Mouse (Mus musculus): Measurements from ENCODE around the gene Sod1. TPM values are rescaled to one million over a fixed set of nuclear protein-coding genes. Genes with fewer than 3 reads are reported as not detected.

The Sod1 gene
- polyA plus RNA-seq, 1 experiment from 2014 or later, result 1,235 TPM

- WGBS, result 31% methylated on average over 1 of the region's 1 CpGs
- H3K4me2 ChIP-seq (replicated peaks; ENCODE audit: low read depth, low read length), result no peak overlapping the region
- H3K4me3 ChIP-seq (ENCODE audit: low read depth, low read length), result no peak overlapping the region
- H3K9ac ChIP-seq (replicated peaks; ENCODE audit: low read depth, low read length), result no peak overlapping the region
- ATAC-seq (ENCODE audit: insufficient number of reproducible peaks, insufficient read depth, low FRiP score, low read depth), result no peak
- H3K36me3 ChIP-seq (ENCODE audit: control insufficient read depth, insufficient read depth, low read length), result peaks cover 3% of the 10 kb centered on the region; the same call in 1 of the 2 replicates
- H3K4me1 ChIP-seq (ENCODE audit: control insufficient read depth, insufficient read depth, low read length), result peaks cover 3% of the 10 kb centered on the region; the same call in 1 of the 2 replicates
- no peaks in the 10 kb centered on the region for H3K9me3 ChIP-seq (ENCODE audit: control insufficient read depth, low read depth, low read length)
- no peak overlapping the region for H3K27ac ChIP-seq (ENCODE audit: low read length)
- H3K27me3 ChIP-seq (ENCODE audit: control insufficient read depth, insufficient read depth, low read length), result no peaks in the 10 kb centered on the region
These were observed 46.0 kb downstream of the Sod1 start for GRCm38 (mm10) chr16:90266581-90266980.

GRCm38 (mm10) chr16:90275521-90275920 is 55.0 kb downstream of the Sod1 start:
- ATAC-seq (ENCODE audit: insufficient number of reproducible peaks, insufficient read depth, low FRiP score, low read depth), result no peak
- Histone ChIP-seq H3K9ac (replicated peaks; ENCODE audit: low read depth, low read length) (no peak overlapping the region), H3K4me3 (ENCODE audit: low read depth, low read length) (no peak overlapping the region), H3K4me2 (replicated peaks; ENCODE audit: low read depth, low read length) (no peak overlapping the region), H3K4me1 (ENCODE audit: control insufficient read depth, insufficient read depth, low read length) (peaks cover 6% of the 10 kb centered on the region), H3K9me3 (ENCODE audit: control insufficient read depth, low read depth, low read length) (no peaks in the 10 kb centered on the region), H3K27ac (ENCODE audit: low read length) (no peak overlapping the region), H3K36me3 (ENCODE audit: control insufficient read depth, insufficient read depth, low read length) (no peaks in the 10 kb centered on the region), H3K27me3 (ENCODE audit: control insufficient read depth, insufficient read depth, low read length) (no peaks in the 10 kb centered on the region)
- 89% methylated on average over 6 of the region's 6 CpGs for WGBS

Other genes starting within 250 kb of the Sod1 start
- 34.6 and 38.4 TPM in 2 replicates for gene Tiam1, start 77.0 kb upstream of the Sod1 start, polyA plus RNA-seq (2014; fragmentation: Nextera tagmentation; extraction: Ambion mirVana)
- 27.1 and 30.0 TPM in 2 replicates for gene Scaf4, start 63.7 kb downstream of the Sod1 start, polyA plus RNA-seq (2014; fragmentation: Nextera tagmentation; extraction: Ambion mirVana)
- gene Hunk, start 165.3 kb downstream of the Sod1 start, polyA plus RNA-seq (2014; fragmentation: Nextera tagmentation; extraction: Ambion mirVana), result 10.7 and 11.7 TPM in 2 replicates